In genomic region chr17:56219805-56220204, GRCm38 (mm10) we compare ENCODE assay signal across 8 mouse cellular contexts. TPM values are rescaled to one million over a fixed set of nuclear protein-coding genes. Genes with fewer than 3 reads are reported as not detected.
DNase-seq lines count a peak whose midpoint lies in the region; ATAC-seq and TF ChIP-seq lines count a peak whose summit lies in the region.

No protein-coding gene starts in this region.

- no peak overlapping the region for H3K27ac ChIP-seq in forebrain, embryonic 12.5 days
- H3K27ac ChIP-seq in forebrain, embryonic 11.5 days (ENCODE audit: low read depth, low read length), result no peak overlapping the region

- peaks cover 6% of the 10 kb centered on the region; the same call in 1 of the 2 replicates for H3K36me3 ChIP-seq in forebrain, embryonic 12.5 days (replicated peaks)
- no peaks in the 10 kb centered on the region for H3K36me3 ChIP-seq in forebrain, embryonic 11.5 days (ENCODE audit: control insufficient read depth, insufficient read depth, low read length)

- no peak for ATAC-seq in forebrain, embryonic 12.5 days (ENCODE audit: low FRiP score)
- no peak for ATAC-seq in forebrain, embryonic 11.5 days (replicated peaks; ENCODE audit: low FRiP score)
- ATAC-seq in activated CD4-positive, CD25-positive, alpha-beta regulatory T cell, adult 4 months, result no peak

- no peak overlapping the region for H3K9ac ChIP-seq in forebrain, embryonic 12.5 days
- H3K9ac ChIP-seq in forebrain, embryonic 11.5 days (ENCODE audit: low read length), result no peak overlapping the region

- H3K27me3 ChIP-seq in forebrain, embryonic 12.5 days, result no peaks in the 10 kb centered on the region
- H3K27me3 ChIP-seq in forebrain, embryonic 11.5 days (ENCODE audit: control insufficient read depth, insufficient read depth, low read length), result no peaks in the 10 kb centered on the region

- intact Hi-C loops in heart, postnatal 10 days (cut with DNase I), result loop anchor here (2.0 kb wide), 2 partner anchors 23 to 31 kb away; no protein-coding TSS in a partner anchor

- no peak for TF ChIP-seq POLR2A in lung, adult 2 months (IDR thresholded peaks at IDR 0.05; ENCODE audit: borderline replicate concordance, extremely low read depth, low read depth, low read length)

- 78% methylated on average over 3 of the region's 3 CpGs for WGBS in forebrain, embryonic 12.5 days
- 78% methylated on average over 3 of the region's 3 CpGs for WGBS in forebrain, embryonic 11.5 days
- 8% methylated on average over 3 of the region's 3 CpGs for WGBS in lung, adult 2 months

- no peak for TF ChIP-seq CTCF in lung, adult 2 months (IDR thresholded peaks at IDR 0.05; ENCODE audit: insufficient read depth, low read length)

- H3K4me3 ChIP-seq in forebrain, embryonic 12.5 days (replicated peaks), result no peak overlapping the region
- no peak overlapping the region for H3K4me3 ChIP-seq in forebrain, embryonic 11.5 days (ENCODE audit: low read depth, low read length)
- no peak overlapping the region for H3K4me3 ChIP-seq in lung, adult 2 months (replicated peaks; ENCODE audit: extremely low read depth, low read depth, low read length)

- DNase-seq in forebrain, embryonic 11.5 days (ENCODE audit: low spot score), result no peak
- peak; percentile 38 to 68 for DNase-seq in adrenal gland, postnatal 36 days
- DNase-seq in heart, postnatal 10 days, result peak; percentile 84
- peak; percentile 48 for DNase-seq in lung, adult 2 months
- DNase-seq in spleen, adult 12 weeks (ENCODE audit: low spot score), result no peak
- DNase-seq in cerebellum, postnatal 14 days, result no peak

- H3K4me2 ChIP-seq in forebrain, embryonic 12.5 days, result peak overlapping the region; percentile 86; the same call in 1 of the 2 replicates
- H3K4me2 ChIP-seq in forebrain, embryonic 11.5 days (ENCODE audit: low read depth, low read length, severe bottlenecking), result no peak overlapping the region

- no peaks in the 10 kb centered on the region for H3K9me3 ChIP-seq in forebrain, embryonic 12.5 days
- no peaks in the 10 kb centered on the region for H3K9me3 ChIP-seq in forebrain, embryonic 11.5 days (ENCODE audit: control insufficient read depth, low read length)

- H3K4me1 ChIP-seq in forebrain, embryonic 12.5 days, result peaks cover 34% of the 10 kb centered on the region
- peaks cover 14% of the 10 kb centered on the region; the same call in 1 of the 2 replicates for H3K4me1 ChIP-seq in forebrain, embryonic 11.5 days (replicated peaks; ENCODE audit: control insufficient read depth, insufficient read depth, low read length)
- peaks cover 17% of the 10 kb centered on the region for H3K4me1 ChIP-seq in lung, adult 2 months (ENCODE audit: control insufficient read depth, insufficient read depth, low read length)

RNA-seq across cellular contexts. Expression of gene Dpp9, which starts 1.1 kb away (rescaled TPM):
- 43.4 and 48.6 TPM in 2 replicates for polyA plus RNA-seq in forebrain, embryonic 12.5 days (2016; fragmentation: Nextera tagmentation; extraction: Ambion mirVana)
- polyA plus RNA-seq in forebrain, embryonic 11.5 days (2014; fragmentation: Nextera tagmentation; extraction: Ambion mirVana), result 48.0 and 50.6 TPM in 2 replicates
- 10 to 100 TPM; 35.5 to 41.0 TPM for total RNA-seq in adrenal gland, postnatal 36 days (2021)
- total RNA-seq in heart, postnatal 10 days (2021), result 10 to 100 TPM; 29.1 to 33.3 TPM
- polyA plus RNA-seq in lung, adult 2 months (2012; rRNA removed), result 65.8 and 71.9 TPM in 2 replicates
- polyA plus RNA-seq in activated CD4-positive, CD25-positive, alpha-beta regulatory T cell, adult 4 months (2017; shearing (Covaris generic)), result 10 to 100 TPM; 11.5 to 16.9 TPM

RNA-seq across cellular contexts. Expression of gene Mydgf, which starts 36.1 kb away (rescaled TPM):
- 54.5 and 57.3 TPM in 2 replicates for polyA plus RNA-seq in forebrain, embryonic 12.5 days (2016; fragmentation: Nextera tagmentation; extraction: Ambion mirVana)
- polyA plus RNA-seq in forebrain, embryonic 11.5 days (2014; fragmentation: Nextera tagmentation; extraction: Ambion mirVana), result 55.4 and 64.0 TPM in 2 replicates
- total RNA-seq in adrenal gland, postnatal 36 days (2021), result 10 to 100 TPM; 60.0 to 61.1 TPM
- total RNA-seq in heart, postnatal 10 days (2021), result 10 to 100 TPM; 36.6 to 40.3 TPM
- polyA plus RNA-seq in lung, adult 2 months (2012; rRNA removed), result 42.4 and 48.7 TPM in 2 replicates
- polyA plus RNA-seq in activated CD4-positive, CD25-positive, alpha-beta regulatory T cell, adult 4 months (2017; shearing (Covaris generic)), result 10 to 100 TPM; 57.3 to 59.9 TPM

RNA-seq across cellular contexts. Expression of gene Fem1a, which starts 36.8 kb away (rescaled TPM):
- polyA plus RNA-seq in forebrain, embryonic 12.5 days (2016; fragmentation: Nextera tagmentation; extraction: Ambion mirVana), result 18.2 and 20.3 TPM in 2 replicates
- 16.5 and 16.6 TPM in 2 replicates for polyA plus RNA-seq in forebrain, embryonic 11.5 days (2014; fragmentation: Nextera tagmentation; extraction: Ambion mirVana)
- total RNA-seq in adrenal gland, postnatal 36 days (2021), result 10 to 100 TPM; 28.7 to 30.8 TPM
- 10 to 100 TPM; 81.5 to 94.9 TPM for total RNA-seq in heart, postnatal 10 days (2021)
- 28.2 and 29.4 TPM in 2 replicates for polyA plus RNA-seq in lung, adult 2 months (2012; rRNA removed)
- 1 to 10 TPM; 4.5 to 5.8 TPM for polyA plus RNA-seq in activated CD4-positive, CD25-positive, alpha-beta regulatory T cell, adult 4 months (2017; shearing (Covaris generic))

RNA-seq across cellular contexts. Expression of gene Ticam1, which starts 56.8 kb away (rescaled TPM):
- 1.5 and 1.7 TPM in 2 replicates for polyA plus RNA-seq in forebrain, embryonic 12.5 days (2016; fragmentation: Nextera tagmentation; extraction: Ambion mirVana)
- 2.5 and 3.0 TPM in 2 replicates for polyA plus RNA-seq in forebrain, embryonic 11.5 days (2014; fragmentation: Nextera tagmentation; extraction: Ambion mirVana)
- 10 to 100 TPM; 21.1 to 23.1 TPM for total RNA-seq in adrenal gland, postnatal 36 days (2021)
- total RNA-seq in heart, postnatal 10 days (2021), result 10 to 100 TPM; 11.6 to 12.7 TPM
- polyA plus RNA-seq in lung, adult 2 months (2012; rRNA removed), result 17.1 and 18.1 TPM in 2 replicates
- 10 to 100 TPM in 1 of 2 experiments, 1 to 10 TPM in 1; 6.4 to 11.3 TPM for polyA plus RNA-seq in activated CD4-positive, CD25-positive, alpha-beta regulatory T cell, adult 4 months (2017; shearing (Covaris generic))

RNA-seq across cellular contexts. Expression of gene Tnfaip8l1, which starts 57.5 kb away (rescaled TPM):
- 7.5 TPM in 2 replicates for polyA plus RNA-seq in forebrain, embryonic 12.5 days (2016; fragmentation: Nextera tagmentation; extraction: Ambion mirVana)
- 7.7 and 8.4 TPM in 2 replicates for polyA plus RNA-seq in forebrain, embryonic 11.5 days (2014; fragmentation: Nextera tagmentation; extraction: Ambion mirVana)
- 1 to 10 TPM; 3.9 to 4.0 TPM for total RNA-seq in adrenal gland, postnatal 36 days (2021)
- 1 to 10 TPM; 5.8 to 8.4 TPM for total RNA-seq in heart, postnatal 10 days (2021)
- polyA plus RNA-seq in lung, adult 2 months (2012; rRNA removed), result 3.5 and 3.6 TPM in 2 replicates
- polyA plus RNA-seq in activated CD4-positive, CD25-positive, alpha-beta regulatory T cell, adult 4 months (2017; shearing (Covaris generic)), result 10 to 100 TPM; 34.9 to 38.7 TPM

Comparison
In these comparisons a context has a peak if more than half of its experiments do, and no peak if none do; other contexts are left out.
1. DNase-seq: peak in adrenal gland, postnatal 36 days (2 of 2), heart, postnatal 10 days (2 of 2) and lung, adult 2 months (single experiment); none in forebrain, embryonic 11.5 days (single experiment), spleen, adult 12 weeks (single experiment) and cerebellum, postnatal 14 days (0 of 2).